Mouse (Mus musculus): ENCODE data around the gene Ctnnbip1. TPM values are rescaled to one million over a fixed set of nuclear protein-coding genes. Genes with fewer than 3 reads are reported as not detected.
A peak's percentile ranks its signal among the peaks of the same experiment; 100 is the strongest.

The Ctnnbip1 gene
- polyA plus RNA-seq, 1 experiment, result 19.9 TPM

- H3ac ChIP-seq (ENCODE audit: control insufficient read depth, insufficient read length), result no peak overlapping the region
- no peaks in the 10 kb centered on the region for H3K36me3 ChIP-seq (ENCODE audit: control insufficient read depth, insufficient read depth)
- TF ChIP-seq MYOG (IDR thresholded peaks at IDR 0.05; ENCODE audit: control insufficient read depth in 1 of 3, insufficient read depth in 1 of 3, insufficient read length in 2 of 3, low read depth in 2 of 3), result peak; percentile 32 to 70 (median 35)
- no peak for TF ChIP-seq POLR2A (IDR thresholded peaks at IDR 0.05; ENCODE audit: insufficient read length, low read depth)
- peak; percentile 46 to 85 (median 51) for TF ChIP-seq MYOD1 (IDR thresholded peaks at IDR 0.05; ENCODE audit: control insufficient read depth in 1 of 3, insufficient read length in 2 of 3, low read depth in 2 of 3)
Measured at GRCm38 (mm10) chr4:149570498-149570863, 52.4 kb downstream of the Ctnnbip1 start.

GRCm38 (mm10) chr4:149571209-149571608 lies 53.2 kb downstream of the Ctnnbip1 start:
- no peaks in the 10 kb centered on the region for H3K36me3 ChIP-seq (ENCODE audit: control insufficient read depth, insufficient read depth)
- H3K79me2 ChIP-seq (ENCODE audit: control insufficient read depth, insufficient read depth), result no peaks in the 10 kb centered on the region
- H3K4me3 ChIP-seq, result no peak overlapping the region
- no peaks in the 10 kb centered on the region for H3K27me3 ChIP-seq (ENCODE audit: control insufficient read depth, insufficient read depth, insufficient read length)
- no peak overlapping the region for H3K4me2 ChIP-seq (ENCODE audit: low read depth)
- no peak overlapping the region for H3ac ChIP-seq (ENCODE audit: control insufficient read depth, insufficient read length)
- TF ChIP-seq TCF12 (IDR thresholded peaks at IDR 0.05; ENCODE audit: insufficient read depth, poor library complexity, severe bottlenecking) (no peak), REST (IDR thresholded peaks at IDR 0.05; ENCODE audit: insufficient read depth, insufficient read length) (no peak), SRF (IDR thresholded peaks at IDR 0.05; ENCODE audit: control insufficient read depth, insufficient read length, low read depth) (no peak), MAX (IDR thresholded peaks at IDR 0.05; ENCODE audit: low read depth) (no peak), TCF3 (IDR thresholded peaks at IDR 0.05; ENCODE audit: insufficient read length, low read depth) (no peak), POLR2A (IDR thresholded peaks at IDR 0.05; ENCODE audit: insufficient read length, low read depth) (no peak), MYOG (IDR thresholded peaks at IDR 0.05; ENCODE audit: control insufficient read depth in 1 of 3, insufficient read depth in 1 of 3, insufficient read length in 2 of 3, low read depth in 2 of 3) (no peak), MYOD1 (IDR thresholded peaks at IDR 0.05; ENCODE audit: control insufficient read depth in 1 of 3, insufficient read length in 2 of 3, low read depth in 2 of 3) (no peak), E2F4 (IDR thresholded peaks at IDR 0.05; ENCODE audit: insufficient read depth) (no peak), CEBPB (IDR thresholded peaks at IDR 0.05; ENCODE audit: insufficient read depth, poor library complexity, severe bottlenecking) (no peak)

More at GRCm38 (mm10) chr4:149570498-149570863, 52.4 kb downstream of the Ctnnbip1 start:
- Histone ChIP-seq H3K4me3 (no peak overlapping the region), H3K4me2 (ENCODE audit: low read depth) (no peak overlapping the region), H3K27me3 (ENCODE audit: control insufficient read depth, insufficient read depth, insufficient read length) (no peaks in the 10 kb centered on the region), H3K79me2 (ENCODE audit: control insufficient read depth, insufficient read depth) (no peaks in the 10 kb centered on the region)

GRCm38 (mm10) chr4:149571651-149572149 lies 53.7 kb downstream of the Ctnnbip1 start:
- Histone ChIP-seq H3K4me3 (no peak overlapping the region), H3ac (ENCODE audit: control insufficient read depth, insufficient read length) (no peak overlapping the region), H3K36me3 (ENCODE audit: control insufficient read depth, insufficient read depth) (no peaks in the 10 kb centered on the region), H3K27me3 (ENCODE audit: control insufficient read depth, insufficient read depth, insufficient read length) (no peaks in the 10 kb centered on the region), H3K4me2 (ENCODE audit: low read depth) (no peak overlapping the region), H3K79me2 (ENCODE audit: control insufficient read depth, insufficient read depth) (no peaks in the 10 kb centered on the region)
- TF ChIP-seq CEBPB (IDR thresholded peaks at IDR 0.05; ENCODE audit: insufficient read depth, poor library complexity, severe bottlenecking) (no peak), TCF12 (IDR thresholded peaks at IDR 0.05; ENCODE audit: insufficient read depth, poor library complexity, severe bottlenecking) (no peak), MYOG (IDR thresholded peaks at IDR 0.05; ENCODE audit: control insufficient read depth in 1 of 3, insufficient read depth in 1 of 3, insufficient read length in 2 of 3, low read depth in 2 of 3) (no peak), E2F4 (IDR thresholded peaks at IDR 0.05; ENCODE audit: insufficient read depth) (no peak), POLR2AphosphoS2 (IDR thresholded peaks at IDR 0.05; ENCODE audit: insufficient read length, low read depth) (no peak), POLR2A (IDR thresholded peaks at IDR 0.05; ENCODE audit: insufficient read length, low read depth) (no peak), SRF (IDR thresholded peaks at IDR 0.05; ENCODE audit: control insufficient read depth, insufficient read length, low read depth) (no peak), MAX (IDR thresholded peaks at IDR 0.05; ENCODE audit: low read depth) (no peak), MYOD1 (IDR thresholded peaks at IDR 0.05; ENCODE audit: control insufficient read depth in 1 of 3, insufficient read length in 2 of 3, low read depth in 2 of 3) (no peak), REST (IDR thresholded peaks at IDR 0.05; ENCODE audit: insufficient read depth, insufficient read length) (no peak), TCF3 (IDR thresholded peaks at IDR 0.05; ENCODE audit: insufficient read length, low read depth) (no peak), USF1 (IDR thresholded peaks at IDR 0.05; ENCODE audit: low read depth) (no peak)

- H3K4me2 ChIP-seq (ENCODE audit: low read depth), result no peak overlapping the region
- TF ChIP-seq TCF3 (IDR thresholded peaks at IDR 0.05; ENCODE audit: insufficient read length, low read depth) (no peak), MAX (IDR thresholded peaks at IDR 0.05; ENCODE audit: low read depth) (no peak), MYOG (IDR thresholded peaks at IDR 0.05; ENCODE audit: control insufficient read depth in 1 of 3, insufficient read depth in 1 of 3, insufficient read length in 2 of 3, low read depth in 2 of 3) (no peak), MYOD1 (IDR thresholded peaks at IDR 0.05; ENCODE audit: control insufficient read depth in 1 of 3, insufficient read length in 2 of 3, low read depth in 2 of 3) (no peak), TCF12 (IDR thresholded peaks at IDR 0.05; ENCODE audit: insufficient read depth, poor library complexity, severe bottlenecking) (no peak), USF1 (IDR thresholded peaks at IDR 0.05; ENCODE audit: low read depth) (no peak), REST (IDR thresholded peaks at IDR 0.05; ENCODE audit: insufficient read depth, insufficient read length) (no peak), POLR2A (IDR thresholded peaks at IDR 0.05; ENCODE audit: insufficient read length, low read depth) (no peak), E2F4 (IDR thresholded peaks at IDR 0.05; ENCODE audit: insufficient read depth) (no peak), POLR2AphosphoS2 (IDR thresholded peaks at IDR 0.05; ENCODE audit: insufficient read length, low read depth) (no peak), SRF (IDR thresholded peaks at IDR 0.05; ENCODE audit: control insufficient read depth, insufficient read length, low read depth) (no peak), CEBPB (IDR thresholded peaks at IDR 0.05; ENCODE audit: insufficient read depth, poor library complexity, severe bottlenecking) (no peak)
- no peak overlapping the region for H3ac ChIP-seq (ENCODE audit: control insufficient read depth, insufficient read length)
- no peaks in the 10 kb centered on the region for H3K79me2 ChIP-seq (ENCODE audit: control insufficient read depth, insufficient read depth)
- H3K27me3 ChIP-seq (ENCODE audit: control insufficient read depth, insufficient read depth, insufficient read length), result no peaks in the 10 kb centered on the region
- H3K4me3 ChIP-seq, result no peak overlapping the region
- H3K36me3 ChIP-seq (ENCODE audit: control insufficient read depth, insufficient read depth), result no peaks in the 10 kb centered on the region
Measured at GRCm38 (mm10) chr4:149572446-149572845, 54.4 kb downstream of the Ctnnbip1 start.

- Histone ChIP-seq H3K79me2 (ENCODE audit: control insufficient read depth, insufficient read depth) (no peaks in the 10 kb centered on the region), H3ac (ENCODE audit: control insufficient read depth, insufficient read length) (no peak overlapping the region), H3K36me3 (ENCODE audit: control insufficient read depth, insufficient read depth) (no peaks in the 10 kb centered on the region), H3K4me2 (ENCODE audit: low read depth) (no peak overlapping the region), H3K27me3 (ENCODE audit: control insufficient read depth, insufficient read depth, insufficient read length) (no peaks in the 10 kb centered on the region), H3K4me3 (no peak overlapping the region)
- TF ChIP-seq REST (IDR thresholded peaks at IDR 0.05; ENCODE audit: insufficient read depth, insufficient read length) (no peak), MAX (IDR thresholded peaks at IDR 0.05; ENCODE audit: low read depth) (no peak), TCF3 (IDR thresholded peaks at IDR 0.05; ENCODE audit: insufficient read length, low read depth) (no peak), MYOD1 (IDR thresholded peaks at IDR 0.05; ENCODE audit: control insufficient read depth in 1 of 3, insufficient read length in 2 of 3, low read depth in 2 of 3) (no peak), TCF12 (IDR thresholded peaks at IDR 0.05; ENCODE audit: insufficient read depth, poor library complexity, severe bottlenecking) (no peak), USF1 (IDR thresholded peaks at IDR 0.05; ENCODE audit: low read depth) (no peak), MYOG (IDR thresholded peaks at IDR 0.05; ENCODE audit: control insufficient read depth in 1 of 3, insufficient read depth in 1 of 3, insufficient read length in 2 of 3, low read depth in 2 of 3) (no peak), CEBPB (IDR thresholded peaks at IDR 0.05; ENCODE audit: insufficient read depth, poor library complexity, severe bottlenecking) (no peak)
Measured at GRCm38 (mm10) chr4:149572851-149573250, 54.8 kb downstream of the Ctnnbip1 start.
